Mouse (Mus musculus): ENCODE measurements around the gene Synrg. TPM values are rescaled to one million over a fixed set of nuclear protein-coding genes. Genes with fewer than 3 reads are reported as not detected.

Gene Synrg
- total and polyA plus RNA-seq, 3 experiments: 9.5 to 25.2 (median 15.8) TPM

GRCm38 (mm10) chr11:84068191-84069033, 104.2 kb downstream of the Synrg start:
- Histone ChIP-seq H3K79me2 (replicated peaks; ENCODE audit: control insufficient read depth, extremely low read depth, insufficient read depth, poor library complexity, severe bottlenecking) (peaks cover 28% of the 10 kb centered on the region), H3K4me3 (replicated peaks in 1 of 3; ENCODE audit: low read depth in 2 of 3, low read length in 2 of 3, poor library complexity in 1 of 3) (peak overlapping the region; percentile 64 to 76 (median 75)), H3K4me1 (ENCODE audit: control insufficient read depth in 1 of 2, insufficient read depth in 2 of 2) (peaks cover 16 to 74% of the 10 kb centered on the region in 2 experiments), H3K27ac (ENCODE audit: insufficient read depth, low read depth) (peak overlapping the region; percentile 87), H3K9me3 (replicated peaks; ENCODE audit: low read length) (no peaks in the 10 kb centered on the region), H3K36me3 (replicated peaks in 1 of 2; ENCODE audit: control insufficient read depth in 1 of 2, insufficient read depth in 1 of 2, low read length in 1 of 2) (no peaks in the 10 kb centered on the region), H3K4me2 (ENCODE audit: insufficient read depth, low read depth, poor library complexity, severe bottlenecking) (peak overlapping the region; percentile 91), H3K27me3 (replicated peaks) (no peaks in the 10 kb centered on the region), H3K9ac (ENCODE audit: insufficient read depth, low read depth) (peak overlapping the region; percentile 79)
- dilution Hi-C loops (cut with MboI; ENCODE audit: extremely low pct_ligation_motif_present, extremely low pct_unique_long_range_greater_than_20kb, low sequenced_read_pairs) (no loop called here), in situ Hi-C loops (cut with MboI; ENCODE audit: low pct_ligation_motif_present, low pct_unique_long_range_greater_than_20kb, low sequenced_read_pairs) (no loop called here)
- DNase-seq (ENCODE audit: extremely low read depth): peak; percentile 65
- TF ChIP-seq UBTF (IDR thresholded peaks at IDR 0.05; ENCODE audit: low read depth, low read length): 0 out of 2 replicates have a peak, but pooled peaks have one; percentile 87
- TF ChIP-seq CTCF (conservative IDR thresholded peaks at IDR 0.05 in 1 of 2, IDR thresholded peaks at IDR 0.05 in 1 of 2; ENCODE audit: low read depth in 2 of 2, low read length in 2 of 2): no peak
- TF ChIP-seq RCOR1 (conservative IDR thresholded peaks at IDR 0.05; ENCODE audit: low read depth, low read length): peak; percentile 41
- TF ChIP-seq USF2 (conservative IDR thresholded peaks at IDR 0.05; ENCODE audit: low read depth, low read length): no peak
- TF ChIP-seq E2F4 (IDR thresholded peaks at IDR 0.05; ENCODE audit: insufficient replicate concordance, low read depth, low read length): no peak
- TF ChIP-seq POLR2AphosphoS2 (IDR thresholded peaks at IDR 0.05; ENCODE audit: low read depth, low read length): 0 out of 2 replicates have a peak, but pooled peaks have one; percentile 37
- TF ChIP-seq RAD21 (IDR thresholded peaks at IDR 0.05; ENCODE audit: low read depth, low read length): no peak
- peak; percentile 78 for TF ChIP-seq NELFE (IDR thresholded peaks at IDR 0.05; ENCODE audit: low read depth, low read length)
- TF ChIP-seq ZKSCAN1 (IDR thresholded peaks at IDR 0.05; ENCODE audit: borderline replicate concordance, low read depth, low read length): no peak
- TF ChIP-seq CHD2 (IDR thresholded peaks at IDR 0.05; ENCODE audit: low read length): no peak
- TF ChIP-seq GABPA (IDR thresholded peaks at IDR 0.05; ENCODE audit: insufficient replicate concordance, low read depth, low read length): no peak
- TF ChIP-seq MEF2A (IDR thresholded peaks at IDR 0.05; ENCODE audit: borderline replicate concordance, low read depth, low read length): no peak
- no peak; the same call in none of the 2 replicates for TF ChIP-seq IRF4 (IDR thresholded peaks at IDR 0.05; ENCODE audit: low read depth, low read length)
- TF ChIP-seq MAZ (IDR thresholded peaks at IDR 0.05; ENCODE audit: low read depth, low read length): peak; percentile 18; the same call in 1 of the 2 replicates
- TF ChIP-seq SMC3 (IDR thresholded peaks at IDR 0.05; ENCODE audit: low read depth, low read length): no peak
- no peak for TF ChIP-seq ZNF384 (IDR thresholded peaks at IDR 0.05; ENCODE audit: low read depth, low read length)
- TF ChIP-seq JUND (conservative IDR thresholded peaks at IDR 0.05; ENCODE audit: low read depth, low read length): no peak
- TF ChIP-seq TCF12 (IDR thresholded peaks at IDR 0.05; ENCODE audit: low read depth, low read length): peak; percentile 55
- TF ChIP-seq BHLHE40 (IDR thresholded peaks at IDR 0.05; ENCODE audit: low read depth, low read length): no peak
- peak; percentile 49 for TF ChIP-seq SIN3A (IDR thresholded peaks at IDR 0.05; ENCODE audit: low read length)
- peak; percentile 92 for TF ChIP-seq NRF1 (IDR thresholded peaks at IDR 0.05; ENCODE audit: low read depth, low read length)
- TF ChIP-seq CHD1 (IDR thresholded peaks at IDR 0.05; ENCODE audit: low read depth, low read length): peak; percentile 1; the same call in 1 of the 2 replicates
- peak; percentile 58 for TF ChIP-seq ZMIZ1 (IDR thresholded peaks at IDR 0.05; ENCODE audit: low read depth, low read length)
- TF ChIP-seq KAT2A (IDR thresholded peaks at IDR 0.05; ENCODE audit: insufficient replicate concordance, low read length): 0 out of 2 replicates have a peak, but pooled peaks have one; percentile 48
- no peak for TF ChIP-seq EP300 (IDR thresholded peaks at IDR 0.05; ENCODE audit: low read length)
- peak; percentile 70 for TF ChIP-seq MXI1 (IDR thresholded peaks at IDR 0.05; ENCODE audit: low read depth, low read length)
- no peak for TF ChIP-seq MYC (IDR thresholded peaks at IDR 0.05; ENCODE audit: low read depth, low read length)
- peak; percentile 68; the same call in 1 of the 2 replicates for TF ChIP-seq POLR2A (IDR thresholded peaks at IDR 0.05; ENCODE audit: low read depth, low read length)
- 0 out of 2 replicates have a peak, but pooled peaks have one; percentile 32 for TF ChIP-seq TBP (conservative IDR thresholded peaks at IDR 0.05; ENCODE audit: low read depth, low read length)
- no peak for TF ChIP-seq JUN (IDR thresholded peaks at IDR 0.05; ENCODE audit: insufficient read depth, low read depth, low read length)
- peak; percentile 60 for TF ChIP-seq ELF1 (IDR thresholded peaks at IDR 0.05; ENCODE audit: low read depth, low read length)
- no peak for TF ChIP-seq PAX5 (IDR thresholded peaks at IDR 0.05; ENCODE audit: low read length)
- no peak for TF ChIP-seq ETS1 (conservative IDR thresholded peaks at IDR 0.05; ENCODE audit: low read depth, low read length)
- no peak for TF ChIP-seq MAFK (IDR thresholded peaks at IDR 0.05; ENCODE audit: insufficient replicate concordance, low read length)
- TF ChIP-seq MAX (IDR thresholded peaks at IDR 0.05; ENCODE audit: low read length): peak; percentile 33; the same call in 1 of the 2 replicates
- TF ChIP-seq ZC3H11A (IDR thresholded peaks at IDR 0.05; ENCODE audit: low read depth, low read length): no peak
- TF ChIP-seq HCFC1 (IDR thresholded peaks at IDR 0.05; ENCODE audit: low read depth, low read length): no peak; the same call in 1 of the 2 replicates
- TF ChIP-seq USF1 (IDR thresholded peaks at IDR 0.05; ENCODE audit: low read depth, low read length): no peak

Measured in CH12.LX (cell line).